Mouse (Mus musculus) CH12.LX (cell line): ENCODE data around the gene Smyd3. TPM values are rescaled to one million over a fixed set of nuclear protein-coding genes. Genes with fewer than 3 reads are reported as not detected.
A peak's percentile ranks its signal among the peaks of the same experiment; 100 is the strongest.

Experiments used
- DNase-seq: peaks from one replicate; pipeline ENCODE4 v3.0.0-alpha.2; 2013; ENCODE audit errors: extremely low read depth
- H3K27ac ChIP-seq: 2 replicates; pipeline ENCODE4 v1.5.1; 2012; ENCODE audit warnings: low read depth, mild to moderate bottlenecking, control low read depth, moderate library complexity; ENCODE audit not compliant: insufficient read depth
- H3K27me3 ChIP-seq: replicated peaks from 2 replicates; pipeline ENCODE3; 2012; ENCODE audit warnings: inconsistent platforms
- H3K36me3 ChIP-seq, 2 experiments: replicated peaks in 1 of 2; 2 replicates each; pipeline versions ENCODE3 to v1.6.1; 2012; ENCODE audit warnings: inconsistent platforms in 1 of 2, low read length in 1 of 2, mild to moderate bottlenecking in 1 of 2, mixed read lengths in 1 of 2, moderate library complexity in 1 of 2; ENCODE audit not compliant: control insufficient read depth in 1 of 2, insufficient read depth in 1 of 2
- H3K4me1 ChIP-seq, 2 experiments: 2 replicates each; pipeline ENCODE4 v1.6.1; 2012; ENCODE audit warnings: inconsistent platforms in 1 of 2, moderate library complexity in 1 of 2; ENCODE audit not compliant: insufficient read depth in 2 of 2, control insufficient read depth in 1 of 2
- H3K4me2 ChIP-seq: 2 replicates; pipeline ENCODE4 v1.6.1; 2012; ENCODE audit warnings: low read depth, mild to moderate bottlenecking, control low read depth; ENCODE audit not compliant: poor library complexity, insufficient read depth, severe bottlenecking
- H3K4me3 ChIP-seq, 3 experiments: fragments of 150-350 bp in 1 of 3; sonication (generic) in 1 of 3; replicated peaks in 1 of 3; 2 replicates each; pipeline versions ENCODE3 to v1.5.1; 2011 to 2012; ENCODE audit warnings: low read depth in 2 of 3, low read length in 2 of 3, mild to moderate bottlenecking in 2 of 3, moderate library complexity in 2 of 3, control low read depth in 1 of 3, improper control_type of control experiment in 1 of 3, inconsistent platforms in 1 of 3, mixed read lengths in 1 of 3; ENCODE audit not compliant: poor library complexity in 1 of 3
- H3K79me2 ChIP-seq: replicated peaks from 2 replicates; pipeline ENCODE4 v1.6.1; 2012; ENCODE audit warnings: mild to moderate bottlenecking, moderate library complexity; ENCODE audit not compliant: control insufficient read depth, poor library complexity, insufficient read depth, severe bottlenecking; ENCODE audit errors: extremely low read depth
- H3K9ac ChIP-seq: 2 replicates; pipeline ENCODE4 v1.6.1; 2012; ENCODE audit warnings: low read depth, mild to moderate bottlenecking, control low read depth, moderate library complexity; ENCODE audit not compliant: insufficient read depth
- H3K9me3 ChIP-seq: replicated peaks from 2 replicates; pipeline ENCODE3; 2012; ENCODE audit warnings: low read length, inconsistent platforms, mixed read lengths
- BHLHE40 ChIP-seq: IDR thresholded peaks from 2 replicates; pipeline ENCODE4 v1.6.1; 2011; ENCODE audit warnings: mild to moderate bottlenecking, low read depth, low read length, improper control_type of control experiment
- CTCF ChIP-seq, 2 experiments: IDR thresholded peaks in 1 of 2; conservative IDR thresholded peaks in 1 of 2; 2 replicates each; pipeline ENCODE4 v1.5.1; 2011 to 2012; ENCODE audit warnings: low read depth in 2 of 2, low read length in 2 of 2, improper control_type of control experiment in 1 of 2, inconsistent platforms in 1 of 2, mild to moderate bottlenecking in 1 of 2, moderate library complexity in 1 of 2
- GABPA ChIP-seq: IDR thresholded peaks from 2 replicates; pipeline ENCODE4 v1.6.1; 2012; ENCODE audit warnings: low read depth, low read length, improper control_type of control experiment, inconsistent platforms; ENCODE audit not compliant: insufficient replicate concordance
- IRF4 ChIP-seq: IDR thresholded peaks from 2 replicates; pipeline ENCODE4 v1.6.1; 2014; ENCODE audit warnings: low read depth, mild to moderate bottlenecking, inconsistent platforms, low read length, improper control_type of control experiment
- JUN ChIP-seq: IDR thresholded peaks from 2 replicates; pipeline ENCODE4 v1.6.1; 2011; ENCODE audit warnings: low read depth, mild to moderate bottlenecking, low read length, improper control_type of control experiment, moderate library complexity; ENCODE audit not compliant: insufficient read depth
- KAT2A ChIP-seq: IDR thresholded peaks from 2 replicates; pipeline ENCODE4 v1.6.1; 2012; ENCODE audit warnings: low read length, improper control_type of control experiment, inconsistent platforms; ENCODE audit not compliant: insufficient replicate concordance
- MAX ChIP-seq: IDR thresholded peaks from 2 replicates; pipeline ENCODE4 v1.6.1; 2011; ENCODE audit warnings: low read length, improper control_type of control experiment
- MAZ ChIP-seq: IDR thresholded peaks from 2 replicates; pipeline ENCODE4 v1.6.1; 2012; ENCODE audit warnings: low read depth, mild to moderate bottlenecking, inconsistent platforms, low read length, improper control_type of control experiment, moderate library complexity
- MXI1 ChIP-seq: IDR thresholded peaks from 2 replicates; pipeline ENCODE4 v1.6.1; 2011; ENCODE audit warnings: mild to moderate bottlenecking, low read depth, low read length, improper control_type of control experiment
- MYC ChIP-seq: IDR thresholded peaks from 2 replicates; pipeline ENCODE4 v1.6.1; 2011; ENCODE audit warnings: low read depth, mild to moderate bottlenecking, improper control_type of control experiment, low read length
- NELFE ChIP-seq: IDR thresholded peaks from 2 replicates; pipeline ENCODE4 v1.6.1; 2011; ENCODE audit warnings: low read depth, low read length, improper control_type of control experiment
- NRF1 ChIP-seq: IDR thresholded peaks from 2 replicates; pipeline ENCODE4 v1.6.1; 2014; ENCODE audit warnings: low read depth, mild to moderate bottlenecking, inconsistent platforms, low read length, improper control_type of control experiment, moderate library complexity
- POLR2AphosphoS2 ChIP-seq: IDR thresholded peaks from 2 replicates; pipeline ENCODE4 v1.6.1; 2011; ENCODE audit warnings: low read depth, low read length, improper control_type of control experiment
- TBP ChIP-seq: conservative IDR thresholded peaks from 2 replicates; pipeline ENCODE4 v1.6.1; 2011; ENCODE audit warnings: low read depth, low read length, improper control_type of control experiment
- USF1 ChIP-seq: IDR thresholded peaks from 2 replicates; pipeline ENCODE4 v1.6.1; 2014; ENCODE audit warnings: low read depth, mild to moderate bottlenecking, inconsistent platforms, low read length, improper control_type of control experiment
- ZC3H11A ChIP-seq: IDR thresholded peaks from 2 replicates; pipeline ENCODE4 v1.6.1; 2012; ENCODE audit warnings: low read depth, mild to moderate bottlenecking, inconsistent platforms, low read length, improper control_type of control experiment
- ZKSCAN1 ChIP-seq: IDR thresholded peaks from 2 replicates; pipeline ENCODE4 v1.6.1; 2012; ENCODE audit warnings: low read depth, inconsistent platforms, low read length, improper control_type of control experiment, borderline replicate concordance
- ZMIZ1 ChIP-seq: IDR thresholded peaks from 2 replicates; pipeline ENCODE4 v1.6.1; 2012; ENCODE audit warnings: low read depth, mild to moderate bottlenecking, inconsistent platforms, low read length, improper control_type of control experiment
- dilution Hi-C: fragments of 300-500 bp; cut with MboI; formaldehyde crosslinking; loops from 2 replicates; pipeline ENCODE4 v1.14.3; 2020; ENCODE audit warnings: low sequenced_read_pairs; ENCODE audit not compliant: extremely low pct_unique_long_range_greater_than_20kb, extremely low pct_ligation_motif_present
- in situ Hi-C: fragments of 300-500 bp; cut with MboI; formaldehyde crosslinking; loops from 3 replicates; pipeline ENCODE4 v1.14.3; 2019; ENCODE audit warnings: low sequenced_read_pairs, low pct_ligation_motif_present, low pct_unique_long_range_greater_than_20kb, mixed read lengths
- polyA plus RNA-seq: library from polyadenylated mRNA; unstranded; fragments of >175 nt; gene quantifications from 2 replicates; pipeline ENCODE4 v1.2.1, GENCODE M21; 2012; ENCODE audit warnings: low read depth; ENCODE audit not compliant: insufficient read length
- total RNA-seq, 2 experiments: library from RNA; depleted of rRNA; stranded (reverse); fragments of 300-350 nt in 1 of 2; fragments of >200 nt in 1 of 2; gene quantifications; 2 replicates each; pipeline ENCODE4 v1.2.3; 2012 to 2014

Gene Smyd3
- total and polyA plus RNA-seq, 3 experiments: 11.4 to 12.5 (median 11.8) TPM

DNA sequence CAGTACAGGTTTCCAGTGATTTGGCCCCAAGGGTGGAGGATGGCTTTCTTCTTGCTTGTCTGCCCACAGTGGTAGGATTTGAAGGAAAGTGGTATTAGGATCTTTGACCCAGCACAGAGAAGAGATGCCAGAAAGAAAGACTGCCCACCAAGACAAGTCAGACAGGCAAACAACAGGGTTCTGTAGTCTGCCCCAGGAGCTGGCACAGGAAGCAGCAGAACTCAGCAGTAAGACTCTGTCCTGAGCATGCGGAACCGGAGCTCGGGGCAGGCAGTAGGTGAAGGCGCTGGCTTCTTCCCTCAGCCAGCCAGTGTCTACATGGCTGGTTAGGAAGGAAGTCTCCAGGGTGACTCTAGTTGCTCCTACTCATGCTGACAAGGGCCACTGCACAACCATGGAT is 479.0 kb downstream of the Smyd3 start:
- dilution Hi-C loops: no loop called here

DNA sequence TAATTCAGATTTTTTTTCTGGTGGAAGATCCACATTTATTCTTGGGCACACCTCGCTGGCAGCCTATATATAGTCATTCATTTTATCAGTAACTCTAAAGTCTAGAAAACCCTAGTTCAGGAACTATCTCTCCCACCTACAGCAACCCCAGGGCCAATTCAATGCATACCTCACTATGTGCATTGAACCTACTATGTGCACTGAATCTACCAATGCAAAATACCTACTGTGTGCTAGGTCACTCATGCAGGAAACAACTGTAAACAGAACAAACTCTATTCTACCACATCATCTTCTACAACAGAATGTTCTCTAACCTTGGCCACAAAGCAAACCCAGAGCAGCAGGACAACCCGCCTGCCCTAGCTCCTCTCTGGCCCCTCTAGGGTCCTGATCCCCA is 484.9 kb downstream of the Smyd3 start:
- in situ Hi-C loops: no loop called here
- DNase-seq: no peak
- Histone ChIP-seq H3K27ac (no peak overlapping the region), H3K4me2 (no peak overlapping the region), H3K9me3 (no peaks in the 10 kb centered on the region), H3K9ac (no peak overlapping the region), H3K79me2 (no peaks in the 10 kb centered on the region), H3K36me3 (no peaks in the 10 kb centered on the region), H3K4me3 (no peak overlapping the region), H3K4me1 (no peaks in the 10 kb centered on the region), H3K27me3 (no peaks in the 10 kb centered on the region)
- dilution Hi-C loops: no loop called here
- TF ChIP-seq MAZ (no peak), ZMIZ1 (no peak), MAX (no peak), ZKSCAN1 (peak; percentile 49)

More for the DNA sequence above, 479.0 kb downstream of the Smyd3 start:
- H3K9ac ChIP-seq: no peak overlapping the region
- no peaks in the 10 kb centered on the region for H3K9me3 ChIP-seq
- H3K27me3 ChIP-seq: no peaks in the 10 kb centered on the region
- in situ Hi-C loops: no loop called here
- TF ChIP-seq NRF1: no peak
- peaks cover 6 to 17% of the 10 kb centered on the region in 2 experiments; a peak in 3 of 4 replicates for H3K4me1 ChIP-seq
- H3K79me2 ChIP-seq: no peaks in the 10 kb centered on the region
- H3K4me3 ChIP-seq: no peak overlapping the region
- no peak overlapping the region for H3K27ac ChIP-seq
- no peak for DNase-seq
- H3K36me3 ChIP-seq: peaks cover 0 to 4% of the 10 kb centered on the region in 2 experiments
- H3K4me2 ChIP-seq: no peak overlapping the region

DNA sequence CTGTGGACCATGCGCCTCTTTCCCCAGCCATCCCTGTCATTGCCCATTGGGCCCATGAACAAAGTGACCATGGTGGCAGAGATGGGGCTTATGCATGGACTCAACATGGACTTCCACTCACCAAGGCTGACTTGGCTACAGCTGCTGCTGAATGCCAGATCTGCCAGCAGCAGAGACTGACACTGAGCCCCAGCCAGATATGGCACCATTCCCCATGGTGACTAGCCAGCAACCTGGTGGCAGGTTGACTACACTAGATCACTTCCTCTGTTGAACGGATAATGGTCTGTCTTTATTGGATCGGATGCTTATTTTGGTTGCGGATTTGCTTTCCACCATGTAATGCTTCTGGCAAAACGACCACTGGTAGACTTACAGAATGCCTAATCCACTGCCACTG is 486.3 kb downstream of the Smyd3 start:
- no peak for TF ChIP-seq IRF4
- TF ChIP-seq MYC: no peak
- no peak for TF ChIP-seq GABPA
- TF ChIP-seq KAT2A: no peak
- no peak for TF ChIP-seq MXI1
- TF ChIP-seq NELFE: no peak
- no peak for TF ChIP-seq TBP
- no peak for TF ChIP-seq ZC3H11A
- TF ChIP-seq BHLHE40: no peak
- no peak for TF ChIP-seq POLR2AphosphoS2
- no peak for TF ChIP-seq USF1
- TF ChIP-seq JUN: no peak
- TF ChIP-seq CTCF (conservative IDR thresholded peaks at IDR 0.05 in 1 of 2, IDR thresholded peaks at IDR 0.05 in 1 of 2; ENCODE audit: low read depth in 2 of 2, low read length in 2 of 2): no peak
- no peak for TF ChIP-seq MAX
- TF ChIP-seq, all 38 proteins: peak for 0
- no peak for DNase-seq
- H3K27ac ChIP-seq: no peak overlapping the region
- no peak overlapping the region for H3K4me2 ChIP-seq
- no peak overlapping the region for H3K4me3 ChIP-seq
- H3K27me3 ChIP-seq: no peaks in the 10 kb centered on the region
- no peaks in the 10 kb centered on the region for H3K9me3 ChIP-seq
- no peaks in the 10 kb centered on the region for H3K79me2 ChIP-seq
- H3K4me1 ChIP-seq: no peaks in the 10 kb centered on the region
- H3K36me3 ChIP-seq: no peaks in the 10 kb centered on the region
- in situ Hi-C loops (no loop called here), dilution Hi-C loops (no loop called here)
- H3K9ac ChIP-seq: no peak overlapping the region
